Mouse (Mus musculus) spleen, postnatal 36 days (tissue): ENCODE measurements around the gene Pecam1.
"Not testable (repeated sequence)": the region's sequence is repeated elsewhere in the genome, so short reads cannot be mapped to it uniquely, and the experiment has no call there.

ENCODE experiments used
- DNase-seq, 2 experiments: peaks; one replicate each; pipeline ENCODE4 v3.0.0; 2022; ENCODE audit warnings: low spot score in 2 of 2, mixed read lengths in 1 of 2

The Pecam1 gene

DNA sequence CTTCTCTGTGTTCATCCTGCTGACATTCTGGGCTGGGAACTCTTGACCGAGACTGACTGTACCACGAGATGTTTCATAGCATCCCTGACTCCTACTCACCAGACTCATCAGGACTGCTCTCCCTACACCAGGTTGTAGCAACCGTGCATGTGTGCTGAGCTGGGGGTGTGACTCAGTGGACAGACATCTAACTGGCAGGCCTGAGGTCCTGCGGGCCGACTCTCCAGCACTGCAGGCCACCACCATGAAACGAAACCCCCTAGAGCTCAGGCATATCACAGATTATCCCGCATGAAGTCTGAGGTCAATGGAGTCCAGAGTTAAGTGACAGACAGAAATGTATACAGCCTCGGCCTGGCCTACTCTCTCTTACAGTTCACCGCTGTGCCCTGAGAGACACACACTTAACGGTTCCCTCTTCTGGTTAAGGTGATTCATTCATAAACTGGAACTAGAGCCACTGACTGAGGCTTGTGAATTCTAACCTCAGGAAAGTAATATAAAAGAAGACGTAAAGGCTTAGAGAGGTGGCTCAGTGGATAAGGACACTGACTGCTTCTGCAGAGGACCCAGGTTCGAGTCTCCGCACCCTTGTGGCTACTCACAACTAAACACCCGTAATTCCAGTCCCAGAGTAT is 83.8 kb downstream of the Pecam1 start:
- no peak for DNase-seq

DNA sequence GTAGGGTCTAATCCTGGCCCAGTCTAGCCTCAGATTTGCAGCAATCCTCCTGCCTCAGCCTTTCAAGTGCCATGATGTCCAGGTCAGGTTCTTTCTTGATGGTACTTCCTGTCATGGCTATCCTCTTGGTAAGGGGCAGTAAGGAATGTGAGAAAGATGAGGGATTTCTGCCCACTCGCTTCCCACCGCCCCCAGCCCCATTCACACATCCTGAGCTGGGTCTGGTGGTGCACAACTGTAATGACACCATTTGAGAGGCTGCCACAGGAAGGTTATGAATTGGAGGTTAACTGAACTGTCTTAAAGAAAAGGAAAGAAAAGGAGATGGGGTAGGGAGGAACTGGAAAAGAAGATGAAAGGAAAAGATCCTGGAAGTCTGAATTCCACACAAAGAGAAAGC is 84.6 kb downstream of the Pecam1 start:
- no peak for DNase-seq

DNA sequence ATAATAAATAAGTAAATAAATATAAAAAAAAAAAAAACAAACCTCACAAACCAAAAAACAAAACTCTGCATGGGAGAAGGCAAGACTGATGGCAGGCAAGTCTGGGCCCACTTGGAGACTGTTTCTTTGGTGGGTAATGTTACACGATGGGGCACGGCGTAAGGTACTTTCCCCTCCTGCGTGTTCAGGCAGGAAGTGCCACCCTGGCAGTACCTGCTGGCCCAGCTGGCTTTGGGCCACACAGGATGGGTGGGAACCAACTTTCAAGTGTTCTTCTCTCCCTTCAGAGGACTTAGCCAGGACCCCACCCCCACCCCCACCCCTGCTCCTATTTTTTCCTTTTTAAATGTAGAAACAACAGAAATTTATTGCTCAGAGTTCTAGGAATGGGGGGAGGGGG is 85.1 kb downstream of the Pecam1 start:
- DNase-seq: peak; percentile 87 to 88

DNA sequence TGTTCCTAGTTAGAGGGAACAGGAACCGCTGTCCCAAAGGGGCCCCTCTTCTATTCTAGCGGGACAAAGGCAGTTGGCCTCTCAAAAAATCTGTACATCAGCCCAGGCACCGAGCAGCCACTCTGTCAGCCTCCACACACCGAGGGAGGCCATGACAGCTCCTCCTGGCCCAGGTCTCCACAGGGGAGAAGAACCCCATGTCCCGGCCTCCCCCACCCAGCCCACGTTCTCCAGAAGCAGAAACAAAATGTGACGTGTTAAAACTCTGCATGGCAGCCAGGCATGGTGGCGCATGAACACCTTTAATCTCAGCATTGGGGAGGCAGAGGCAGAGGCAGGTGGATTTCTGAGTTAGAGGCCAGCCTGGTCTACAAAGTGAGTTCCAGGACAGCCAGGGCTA is 85.7 kb downstream of the Pecam1 start:
- DNase-seq: no peak

- no peak for DNase-seq
These were observed 86.6 kb downstream of the Pecam1 start for GRCm38 (mm10) chr11:106663838-106664237.

DNA sequence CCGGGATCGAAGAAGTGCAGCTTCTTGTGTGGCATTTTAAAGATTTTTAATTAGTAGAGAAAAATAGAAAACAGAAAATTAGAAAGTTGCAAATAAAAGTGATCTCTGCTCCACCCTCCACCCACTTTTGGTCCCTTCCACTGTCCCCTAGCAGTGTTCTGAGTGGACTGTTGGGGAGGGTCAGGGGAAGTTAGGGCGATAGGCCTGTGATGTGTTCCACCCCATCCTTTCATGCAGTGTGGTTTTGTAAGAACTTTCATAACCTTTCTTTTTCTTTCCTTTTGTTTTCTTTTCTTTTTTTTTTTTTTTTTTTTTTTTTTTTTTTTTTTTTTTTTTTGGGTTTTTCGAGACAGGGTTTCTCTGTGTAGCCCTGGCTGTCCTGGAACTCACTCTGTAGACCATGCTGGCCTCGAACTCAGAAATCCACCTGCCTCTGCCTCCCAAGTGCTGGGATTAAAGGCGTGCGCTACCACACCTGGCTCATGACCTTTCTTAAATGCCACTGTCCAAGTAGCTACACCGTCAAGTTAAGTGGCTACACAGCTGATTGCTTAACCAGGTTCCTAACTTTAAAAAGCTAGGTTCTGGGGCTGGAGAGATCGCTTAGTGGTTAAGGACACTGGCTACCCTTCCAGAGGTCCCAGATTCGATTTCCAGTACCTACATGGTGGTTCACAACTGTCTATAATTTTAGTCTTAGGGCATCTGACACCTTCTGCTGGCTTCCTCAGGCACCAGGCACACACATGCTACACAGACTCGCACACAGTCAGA is 87.6 kb downstream of the Pecam1 start:
- DNase-seq: no peak

- peak; percentile 74 to 75 for DNase-seq
These were observed 89.9 kb downstream of the Pecam1 start for GRCm38 (mm10) chr11:106660453-106661081.

GRCm38 (mm10) chr11:106659598-106660295 is 90.7 kb downstream of the Pecam1 start:
- no peak for DNase-seq

- no peak for DNase-seq
These were observed 92.2 kb downstream of the Pecam1 start for GRCm38 (mm10) chr11:106658051-106658880.

- not testable (repeated sequence) for DNase-seq
These were observed 93.4 kb downstream of the Pecam1 start for GRCm38 (mm10) chr11:106656896-106657498.

DNA sequence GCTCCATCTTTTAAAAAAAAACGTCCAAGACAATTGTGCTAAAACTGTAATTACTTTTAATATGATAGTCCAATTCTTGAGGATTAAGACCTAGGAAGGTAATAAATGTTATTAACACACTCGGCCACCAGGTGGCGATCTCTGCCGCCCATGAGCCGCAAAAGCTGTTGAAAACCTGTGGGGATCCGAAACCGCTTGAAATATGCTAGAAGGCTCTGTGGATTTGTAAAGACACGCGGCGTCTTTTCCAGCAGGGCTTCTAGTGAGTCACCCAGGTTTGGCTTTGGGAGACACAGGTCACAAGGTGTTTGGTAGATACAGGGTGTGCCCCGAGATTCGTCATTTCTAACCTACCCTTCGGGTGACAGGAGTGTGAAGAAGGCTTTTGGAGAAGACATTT is 102.1 kb downstream of the Pecam1 start:
- DNase-seq: peak; percentile 68 to 79

GRCm38 (mm10) chr11:106642966-106643637 is 107.3 kb downstream of the Pecam1 start:
- no peak for DNase-seq

- DNase-seq: no peak
These were observed 108.8 kb downstream of the Pecam1 start for GRCm38 (mm10) chr11:106641580-106641979.

GRCm38 (mm10) chr11:106640059-106640458 is 110.4 kb downstream of the Pecam1 start:
- DNase-seq: no peak

DNA sequence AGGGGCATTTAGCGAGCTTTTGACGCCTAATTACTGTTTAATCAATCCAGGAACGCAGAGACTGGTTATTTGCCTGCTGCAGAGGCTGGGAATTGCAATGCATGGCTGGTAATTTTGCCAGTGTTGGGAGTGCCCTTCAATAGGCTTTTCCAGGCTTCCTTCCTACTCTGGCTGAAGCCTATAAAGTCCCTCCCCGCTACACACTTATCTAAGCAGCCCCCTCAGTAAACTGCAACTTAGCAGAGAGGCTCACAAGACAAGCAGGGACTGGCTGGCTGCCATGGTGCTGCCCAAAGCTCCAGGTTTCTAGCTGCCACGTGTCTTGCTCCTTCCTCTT is 111.1 kb downstream of the Pecam1 start:
- no peak for DNase-seq

GRCm38 (mm10) chr11:106638551-106639355 is 111.7 kb downstream of the Pecam1 start:
- no peak for DNase-seq

DNA sequence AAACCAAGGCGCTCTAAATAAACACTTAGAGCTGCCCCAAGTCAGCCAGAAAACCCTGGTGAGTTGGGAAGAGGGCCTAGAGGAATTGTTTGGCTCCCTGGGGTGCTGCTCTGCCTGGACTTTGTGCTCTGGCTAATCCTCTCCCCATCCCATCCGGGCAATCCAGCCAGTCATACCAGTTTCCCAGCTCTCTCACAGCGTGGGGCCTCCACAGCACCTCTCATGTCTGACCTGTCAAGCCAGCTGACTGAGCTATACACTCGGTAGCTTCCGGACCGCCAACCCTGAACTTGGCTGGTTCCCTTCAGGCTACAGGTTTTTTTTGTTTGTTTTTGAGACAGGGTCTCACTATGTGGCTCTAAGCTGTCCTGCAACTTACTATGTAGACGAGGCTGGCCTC is 112.7 kb downstream of the Pecam1 start:
- DNase-seq: no peak

DNA sequence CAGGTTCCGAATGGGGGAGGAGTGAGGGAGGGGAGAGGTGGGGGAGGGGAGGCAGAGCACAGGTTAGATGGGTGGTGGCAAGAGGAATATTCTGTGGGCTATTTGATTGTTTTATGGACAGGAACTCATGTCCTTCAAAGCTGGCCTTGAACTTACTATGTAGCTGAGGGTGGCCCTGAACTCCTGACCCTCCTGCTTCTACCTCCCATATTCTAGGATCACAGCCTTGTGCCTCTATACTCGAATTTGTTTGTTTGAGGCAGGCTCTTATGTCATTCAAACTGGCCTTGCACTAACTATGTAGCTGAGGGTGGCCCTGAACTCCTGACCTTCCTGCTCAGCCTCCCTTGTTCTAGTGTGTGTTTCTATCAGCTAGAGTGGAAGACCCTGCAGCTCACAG is 114.5 kb downstream of the Pecam1 start:
- DNase-seq: no peak

DNA sequence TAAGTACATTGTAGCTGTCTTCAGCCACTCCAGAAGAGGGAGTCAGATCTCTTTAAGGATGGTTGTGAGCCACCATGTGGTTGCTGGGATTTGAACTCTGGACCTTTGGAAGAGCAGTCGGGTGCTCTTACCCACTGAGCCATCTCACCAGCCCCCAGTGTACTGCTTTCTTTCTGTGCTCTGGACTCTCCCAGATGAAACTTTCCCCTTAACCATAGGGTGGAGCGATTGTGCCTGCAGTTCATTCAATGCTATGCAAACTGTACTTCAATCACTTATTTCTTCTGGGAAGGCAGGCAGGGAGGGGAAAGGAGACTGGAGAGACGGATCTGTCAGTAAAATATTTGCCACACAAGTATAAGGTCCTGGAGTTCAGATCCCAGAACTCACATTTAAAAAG is 116.3 kb downstream of the Pecam1 start:
- DNase-seq: not testable (repeated sequence)

DNA sequence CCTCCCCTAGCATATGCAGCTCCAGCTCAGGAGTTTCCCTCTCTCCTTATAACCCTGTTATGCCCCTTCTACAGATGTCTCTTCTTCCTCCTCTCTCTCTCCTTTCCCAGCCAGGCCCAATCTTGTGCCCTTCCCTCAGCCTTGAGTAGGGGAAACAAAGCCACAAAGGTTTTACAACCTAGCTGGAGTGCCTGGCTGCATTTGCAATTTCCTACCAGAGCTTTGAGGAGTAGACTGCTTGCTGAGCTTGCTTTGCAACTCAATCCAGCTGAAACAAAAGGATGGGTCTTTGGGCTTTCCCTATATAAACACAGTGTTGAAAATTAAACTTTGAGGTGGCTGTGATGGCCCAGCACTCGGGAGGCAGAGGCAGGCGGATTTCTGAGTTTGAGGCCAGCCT is 117.0 kb downstream of the Pecam1 start:
- DNase-seq: no peak
